Mouse (Mus musculus) granulocyte monocyte progenitor cell, adult 5-6 weeks (primary cell): ENCODE data around the gene Il17c. TPM values are rescaled to one million over a fixed set of nuclear protein-coding genes. Genes with fewer than 3 reads are reported as not detected.

Experiments
- ATAC-seq: replicated peaks from 2 replicates; pipeline ENCODE4 v1.8.0; 2016; ENCODE audit warnings: mild to moderate bottlenecking, moderate TSS enrichment, inconsistent platforms; ENCODE audit not compliant: poor library complexity, severe bottlenecking
- total RNA-seq, 2 experiments: library from RNA; stranded (forward) in 1 of 2; stranded (reverse) in 1 of 2; fragments of 200-712, 200-1000 nt in 1 of 2; fragments of >200 nt in 1 of 2; fragmentation: Nextera tagmentation in 1 of 2; gene quantifications; 2 replicates each; pipeline ENCODE4 v1.2.3; 2014 to 2017

The Il17c gene
- total RNA-seq, 2 experiments from 2014 or later: not detected

GRCm38 (mm10) chr8:122454409-122454808, 32.6 kb downstream of the Il17c start:
- peak; percentile 54 for ATAC-seq

DNA sequence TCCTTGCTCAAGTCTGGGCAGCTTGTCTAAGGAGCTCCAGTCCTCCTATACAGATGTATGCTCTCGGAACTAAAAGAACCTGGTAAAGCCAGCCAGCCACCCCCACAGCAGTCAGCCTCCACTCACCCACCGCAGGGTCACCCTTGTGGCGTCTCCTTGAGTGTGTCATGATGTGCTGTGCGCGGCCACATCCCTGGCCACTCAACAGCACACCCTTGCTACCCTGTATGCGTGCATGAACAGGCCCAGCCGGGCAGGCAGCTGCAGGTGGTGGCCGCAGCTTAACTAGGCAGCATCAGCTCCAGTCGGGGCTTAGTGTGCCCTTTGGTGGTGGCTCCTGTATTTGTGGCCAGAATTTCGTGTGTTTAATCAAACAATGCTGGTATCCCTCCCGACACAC, 35.4 kb downstream of the Il17c start:
- ATAC-seq: no peak

DNA sequence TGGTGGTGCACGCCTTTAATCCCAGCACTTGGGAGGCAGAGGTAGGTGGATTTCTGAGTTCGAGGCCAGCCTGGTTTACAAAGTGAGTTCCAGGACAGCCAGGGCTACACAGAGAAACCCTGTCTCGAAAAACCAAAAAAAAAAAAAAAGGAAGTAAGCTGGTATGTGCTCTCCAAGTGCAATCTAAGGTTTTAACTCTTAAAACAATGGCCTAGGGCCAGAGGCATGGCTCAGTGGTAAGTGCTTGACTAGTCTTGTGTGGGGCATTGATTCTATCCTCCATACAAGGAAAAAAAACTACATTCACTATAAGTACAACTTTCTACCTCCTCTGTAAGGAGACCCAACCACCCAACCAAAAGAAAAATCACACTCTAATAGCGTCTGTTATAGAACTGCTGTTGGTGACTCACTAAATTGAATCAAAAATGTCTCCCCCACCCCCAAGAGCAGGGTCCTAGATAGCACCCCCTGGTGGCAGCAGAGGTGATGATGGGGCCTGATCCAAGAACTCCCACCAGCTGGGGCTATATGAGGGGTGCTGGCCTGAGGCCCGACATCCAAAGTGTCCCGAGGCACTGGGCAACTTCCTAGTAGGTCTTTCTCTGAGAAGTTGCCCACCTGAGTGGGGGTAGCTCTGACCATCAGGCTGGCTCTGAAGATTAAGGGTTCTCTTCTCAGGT, 37.5 kb downstream of the Il17c start:
- no peak for ATAC-seq

DNA sequence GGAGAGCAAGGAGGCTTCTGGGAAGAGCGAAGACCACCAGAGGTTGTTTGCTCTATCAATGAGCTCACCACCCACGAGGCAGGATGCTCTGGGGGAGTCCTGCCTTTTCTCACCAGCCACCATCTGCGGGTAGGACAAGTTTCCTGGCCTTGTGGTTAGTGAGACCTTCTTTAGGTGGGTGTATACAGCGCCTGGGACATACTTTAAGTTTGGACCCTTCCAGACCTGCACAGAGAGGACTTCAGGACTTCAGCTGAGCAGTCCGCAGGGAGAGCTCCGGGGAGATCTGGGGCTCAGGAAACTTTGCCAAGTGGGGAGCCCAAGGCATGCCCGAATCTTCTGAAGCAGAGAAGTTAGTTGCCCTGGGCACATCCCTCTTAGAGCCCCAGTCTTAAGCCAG, 38.2 kb downstream of the Il17c start:
- ATAC-seq: no peak

GRCm38 (mm10) chr8:122460524-122461472, 39.0 kb downstream of the Il17c start, which contains the start of gene Snai3:
Gene Snai3 (minus strand): TSS chr8:122460733.
- peak; percentile 54 for ATAC-seq

GRCm38 (mm10) chr8:122461473-122462148, 39.8 kb downstream of the Il17c start:
- ATAC-seq: no peak

DNA sequence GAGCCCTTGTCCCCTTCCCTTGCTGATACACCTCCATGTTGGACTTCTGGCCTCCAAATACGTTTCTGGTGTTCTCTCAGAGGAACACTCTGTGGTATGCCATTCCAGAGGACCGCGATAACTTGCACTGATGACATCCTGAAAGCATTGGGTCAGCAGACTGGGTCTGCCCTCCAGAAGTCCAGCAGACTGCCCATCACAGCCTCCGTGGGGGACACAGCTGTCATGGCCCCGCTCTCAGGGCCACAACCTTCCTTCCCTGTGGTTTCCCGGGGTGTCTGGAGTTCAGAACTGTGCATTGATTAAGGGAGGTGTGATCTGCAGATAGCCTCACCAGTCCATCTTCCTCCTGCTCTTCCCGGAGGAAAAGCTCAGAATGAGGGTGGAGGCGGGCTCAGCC, 40.7 kb downstream of the Il17c start:
- no peak for ATAC-seq

DNA sequence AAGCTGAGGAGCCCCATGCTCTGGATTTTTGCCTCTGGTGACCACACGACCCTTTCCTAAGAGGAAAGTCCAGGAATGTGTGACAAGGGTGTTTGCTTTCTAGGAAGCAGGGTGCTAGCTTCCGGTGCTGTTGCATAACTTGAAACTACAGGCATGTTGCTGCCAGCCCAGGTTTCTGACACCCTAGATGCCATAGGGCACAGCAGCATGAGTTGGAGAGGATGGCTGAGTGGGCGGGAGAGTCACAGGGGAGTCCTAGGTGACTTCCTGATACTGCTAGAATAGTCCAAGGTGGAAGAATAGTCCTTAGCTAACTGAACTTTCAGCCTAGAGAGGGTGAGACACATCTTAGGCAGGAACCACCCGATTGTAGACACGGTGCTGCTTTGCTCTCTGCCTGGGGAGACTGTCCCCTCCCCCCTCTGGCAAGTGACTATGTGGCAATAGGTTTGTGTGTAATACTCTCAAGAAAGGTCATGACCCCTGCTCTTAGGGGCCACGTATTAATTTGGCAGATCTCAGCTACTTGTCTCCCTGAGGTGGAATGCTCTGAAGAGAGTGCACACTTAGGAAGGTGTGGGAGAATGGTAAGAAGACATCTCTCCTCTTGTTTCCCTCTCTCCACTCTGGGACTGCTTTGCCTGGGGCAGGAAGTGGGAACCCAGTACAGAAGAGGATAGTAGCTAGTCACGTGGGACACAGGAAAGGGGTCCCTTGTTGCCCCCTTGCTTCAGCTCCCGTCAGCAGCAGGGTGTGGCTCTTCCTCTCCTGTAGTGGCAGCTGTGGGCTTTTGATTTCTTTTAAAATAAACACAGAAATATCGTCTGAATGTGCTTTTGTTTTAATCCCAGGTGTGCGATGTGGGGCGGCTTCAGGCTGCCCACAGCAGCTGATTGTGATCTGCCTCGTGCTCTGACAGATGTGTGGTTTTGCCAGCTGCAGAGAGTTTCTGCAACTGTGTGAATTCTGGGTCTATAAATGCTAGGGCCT, 42.1 kb downstream of the Il17c start:
- peak; percentile 43 for ATAC-seq

DNA sequence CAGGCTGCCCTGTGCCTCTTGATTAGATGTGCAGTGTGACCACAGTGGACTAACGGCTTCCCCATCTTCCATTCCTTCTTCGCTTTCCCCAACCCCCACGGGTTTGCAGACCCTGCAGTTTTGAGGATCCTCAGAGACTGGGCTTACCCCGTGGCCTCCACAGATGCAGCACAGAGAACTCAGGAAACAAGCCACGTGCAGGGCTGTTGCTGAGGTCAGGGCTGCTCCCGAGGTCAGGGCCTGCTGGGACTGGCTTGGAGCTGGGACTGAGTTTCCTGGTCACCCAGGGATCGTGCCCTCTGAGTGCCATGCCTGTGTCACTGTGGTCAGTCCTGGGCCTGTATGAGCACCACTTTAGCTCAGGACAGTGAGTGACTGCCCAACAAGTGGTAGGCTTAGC, 43.2 kb downstream of the Il17c start:
- ATAC-seq: no peak

DNA sequence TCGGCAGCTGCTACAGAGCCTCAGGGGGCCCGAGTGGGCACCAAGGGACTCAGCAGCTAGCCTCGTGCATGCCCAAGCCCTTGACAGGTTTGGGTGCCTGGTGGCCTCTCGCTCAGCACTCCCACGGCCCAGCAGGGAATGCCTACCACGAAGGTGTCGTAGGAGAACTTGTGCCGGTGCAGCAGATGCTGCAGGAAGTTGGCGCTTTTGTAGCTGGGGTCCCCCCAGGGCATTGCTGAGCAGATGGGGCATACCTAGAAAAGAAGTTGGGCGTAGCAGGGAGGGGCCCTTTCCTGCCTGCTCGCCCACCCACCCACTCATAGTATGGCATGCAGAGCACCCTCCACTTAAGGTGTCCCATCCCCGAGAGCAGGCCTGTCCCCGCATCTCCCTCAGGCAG, 46.0 kb downstream of the Il17c start:
- no peak for ATAC-seq

DNA sequence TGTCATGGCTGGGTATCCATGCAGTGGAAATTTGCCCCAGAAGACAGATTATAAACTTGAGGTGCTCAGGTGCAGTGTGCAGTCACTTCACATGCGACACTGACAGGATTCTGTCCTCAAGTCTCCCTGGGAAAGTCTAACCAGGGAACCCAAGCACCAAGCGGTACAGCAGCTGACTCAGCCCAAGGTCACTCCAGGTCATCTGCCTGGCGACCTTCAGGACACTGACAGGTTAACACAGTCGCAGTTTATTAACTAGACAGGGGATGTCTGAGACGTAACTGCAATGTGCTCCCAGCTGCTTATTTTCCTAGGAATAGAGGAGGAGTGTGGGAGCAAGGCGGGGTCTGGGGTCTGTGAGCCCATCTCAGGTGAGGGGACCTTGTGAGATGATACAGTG, 47.6 kb downstream of the Il17c start:
- ATAC-seq: no peak

- peak; percentile 47 for ATAC-seq
Measured at GRCm38 (mm10) chr8:122469965-122470364, 48.1 kb downstream of the Il17c start.

DNA sequence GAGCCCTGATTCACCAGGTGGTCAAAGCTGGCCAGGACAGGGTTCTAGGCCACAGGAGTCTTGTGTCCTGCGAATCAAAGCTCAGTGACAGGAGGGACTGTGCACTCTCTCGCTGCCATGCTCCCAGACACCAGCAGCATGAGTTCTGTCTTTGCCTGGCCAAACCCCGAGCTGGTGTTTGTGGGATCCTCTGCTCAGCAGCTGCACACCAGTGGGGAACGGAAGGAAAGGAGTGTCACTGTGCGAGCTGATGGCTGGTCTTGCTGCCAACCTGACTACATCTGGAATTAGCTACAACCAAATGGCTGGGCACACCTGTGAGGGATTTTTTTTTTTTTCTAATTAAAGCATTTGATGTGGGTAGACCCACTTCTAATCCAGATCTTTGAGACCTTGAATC, 48.9 kb downstream of the Il17c start:
- no peak for ATAC-seq

Other genes starting within 250 kb of the Il17c start
- 1.7 and 3.4 TPM in 2 replicates for gene Zfpm1, start 139.9 kb upstream of the Il17c start, total RNA-seq (2014; fragmentation: Nextera tagmentation)
- gene Zfpm1, start 139.9 kb upstream of the Il17c start, total RNA-seq (2017): 5.5 and 7.9 TPM in 2 replicates
- gene Trhr2, start 61.3 kb upstream of the Il17c start, total RNA-seq (2014; fragmentation: Nextera tagmentation): not detected in 2 replicates
- gene Trhr2, start 61.3 kb upstream of the Il17c start, total RNA-seq (2017): not detected in 2 replicates
- 42.9 and 43.9 TPM in 2 replicates for gene Zc3h18, start 45.4 kb upstream of the Il17c start, total RNA-seq (2014; fragmentation: Nextera tagmentation)
- 66.9 and 67.0 TPM in 2 replicates for gene Zc3h18, start 45.4 kb upstream of the Il17c start, total RNA-seq (2017)
- gene Cyba, start 10.9 kb downstream of the Il17c start, total RNA-seq (2014; fragmentation: Nextera tagmentation): 188 and 257 TPM in 2 replicates
- gene Cyba, start 10.9 kb downstream of the Il17c start, total RNA-seq (2017): 94.4 and 126 TPM in 2 replicates
- gene Mvd, start 21.4 kb downstream of the Il17c start, total RNA-seq (2014; fragmentation: Nextera tagmentation): 8.8 and 10.0 TPM in 2 replicates
- gene Mvd, start 21.4 kb downstream of the Il17c start, total RNA-seq (2017): 4.0 and 4.3 TPM in 2 replicates
- gene Snai3, start 38.7 kb downstream of the Il17c start, total RNA-seq (2014; fragmentation: Nextera tagmentation): not detected in 2 replicates
- gene Snai3, start 38.7 kb downstream of the Il17c start, total RNA-seq (2017): not detected in 2 replicates
- 40.5 and 41.2 TPM in 2 replicates for gene Rnf166, start 54.0 kb downstream of the Il17c start, total RNA-seq (2014; fragmentation: Nextera tagmentation)
- 29.8 and 43.2 TPM in 2 replicates for gene Rnf166, start 54.0 kb downstream of the Il17c start, total RNA-seq (2017)
- 11.9 and 33.1 TPM in 2 replicates for gene Ctu2, start 54.1 kb downstream of the Il17c start, total RNA-seq (2014; fragmentation: Nextera tagmentation)
- gene Ctu2, start 54.1 kb downstream of the Il17c start, total RNA-seq (2017): 9.3 and 14.0 TPM in 2 replicates
- 19.4 and 67.1 TPM in 2 replicates for gene Piezo1, start 129.3 kb downstream of the Il17c start, total RNA-seq (2014; fragmentation: Nextera tagmentation)
- 15.8 and 22.4 TPM in 2 replicates for gene Piezo1, start 129.3 kb downstream of the Il17c start, total RNA-seq (2017)
- gene Cdt1, start 146.0 kb downstream of the Il17c start, total RNA-seq (2014; fragmentation: Nextera tagmentation): 76.0 and 153 TPM in 2 replicates
- gene Cdt1, start 146.0 kb downstream of the Il17c start, total RNA-seq (2017): 38.6 and 38.8 TPM in 2 replicates
- gene Aprt, start 154.9 kb downstream of the Il17c start, total RNA-seq (2014; fragmentation: Nextera tagmentation): 276 and 290 TPM in 2 replicates
- 139 and 228 TPM in 2 replicates for gene Aprt, start 154.9 kb downstream of the Il17c start, total RNA-seq (2017)
- 39.0 and 46.3 TPM in 2 replicates for gene Galns, start 189.4 kb downstream of the Il17c start, total RNA-seq (2014; fragmentation: Nextera tagmentation)
- 36.1 and 46.6 TPM in 2 replicates for gene Galns, start 189.4 kb downstream of the Il17c start, total RNA-seq (2017)
- gene Trappc2l, start 189.6 kb downstream of the Il17c start, total RNA-seq (2014; fragmentation: Nextera tagmentation): 41.0 and 55.7 TPM in 2 replicates
- gene Trappc2l, start 189.6 kb downstream of the Il17c start, total RNA-seq (2017): 16.1 and 21.7 TPM in 2 replicates
- not detected in 2 replicates for gene Pabpn1l, start 200.7 kb downstream of the Il17c start, total RNA-seq (2014; fragmentation: Nextera tagmentation)
- not detected in 2 replicates for gene Pabpn1l, start 200.7 kb downstream of the Il17c start, total RNA-seq (2017)